Mouse (Mus musculus): ENCODE data around the gene Syt1. TPM values are rescaled to one million over a fixed set of nuclear protein-coding genes. Genes with fewer than 3 reads are reported as not detected.

The Syt1 gene
- total RNA-seq, 4 experiments from 2014 or later, result 0.07 to 0.21 (median 0.17) TPM

DNA sequence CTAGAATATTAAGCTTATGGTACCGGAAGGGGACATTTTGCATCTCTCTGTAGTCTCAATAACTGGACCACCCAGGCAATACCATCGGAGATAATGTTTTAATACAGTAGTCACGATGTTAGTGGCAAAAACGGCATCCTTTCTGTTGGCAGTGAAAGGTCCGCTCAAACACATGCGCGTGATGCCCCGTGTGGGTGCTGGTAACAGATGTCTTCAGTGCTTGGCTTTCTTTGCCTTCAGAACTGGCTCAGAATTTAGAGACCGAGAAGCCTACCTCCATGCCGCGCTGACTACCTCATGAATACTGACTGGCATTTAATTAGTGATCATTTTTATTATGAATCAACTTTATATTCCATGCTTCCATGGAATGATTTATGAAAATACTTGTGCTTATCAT lies 355.7 kb downstream of the Syt1 start:
- DNase-seq (ENCODE audit: low spot score in 2 of 2), result no peak

DNA sequence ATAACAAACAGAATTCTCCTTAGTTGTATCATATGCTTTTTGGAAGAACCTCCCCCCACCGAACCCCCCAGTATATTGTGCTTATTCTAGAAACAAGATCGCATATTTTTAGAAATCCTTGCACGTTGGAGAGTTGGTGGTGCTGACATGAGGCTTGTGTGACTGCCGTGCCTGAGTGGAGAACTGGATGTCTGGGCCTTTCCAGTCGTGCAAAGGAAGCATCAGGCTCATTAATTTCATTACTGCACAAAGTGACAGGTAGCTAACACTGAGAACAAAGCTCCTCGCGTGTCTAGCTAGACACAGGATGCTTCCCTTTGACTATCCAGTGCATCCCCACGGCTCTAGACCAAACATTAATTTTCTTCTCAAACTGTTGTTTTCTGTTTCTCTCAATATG lies 358.0 kb downstream of the Syt1 start:
- no peak for DNase-seq (ENCODE audit: low spot score in 2 of 2)

DNA sequence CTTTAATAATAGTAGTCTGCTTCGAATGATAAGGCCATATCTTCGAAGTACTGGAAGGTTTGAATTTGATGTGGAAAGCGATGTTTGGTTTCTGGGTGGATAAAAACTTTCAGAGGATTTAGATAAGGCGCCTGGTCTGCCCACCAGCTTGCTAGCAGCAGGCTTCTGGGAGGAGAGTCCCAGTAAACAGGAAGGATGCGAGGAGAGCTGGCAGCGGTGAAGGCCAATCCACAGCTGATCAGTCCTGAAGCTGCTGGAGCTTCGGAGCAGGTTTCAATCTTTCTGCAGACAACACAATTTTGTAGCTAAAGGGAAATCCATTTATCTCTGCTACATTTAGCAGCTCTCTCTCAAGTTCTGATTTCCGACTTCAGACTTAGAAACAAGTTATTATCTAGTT lies 358.7 kb downstream of the Syt1 start:
- DNase-seq (ENCODE audit: low spot score in 2 of 2), result no peak

DNA sequence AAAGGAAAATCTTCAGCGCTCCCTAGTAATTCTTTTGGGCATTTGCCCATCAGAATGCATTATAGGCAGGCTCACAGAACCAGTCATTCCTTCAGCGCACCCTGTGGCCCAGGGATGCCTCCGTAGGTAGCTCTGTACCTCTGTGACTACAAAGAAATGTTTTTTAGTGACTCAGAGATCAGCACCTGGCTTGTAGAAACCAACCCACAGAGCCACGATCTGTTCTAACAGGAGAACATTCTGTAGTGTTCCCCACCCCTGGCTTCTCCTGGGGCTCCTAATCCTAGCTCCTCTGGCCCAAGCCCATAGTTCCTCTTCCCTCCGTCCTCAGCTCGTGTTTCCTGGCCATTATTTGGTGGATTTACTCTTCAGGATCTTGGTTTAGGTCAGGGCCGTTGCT lies 361.6 kb downstream of the Syt1 start:
- no peak for DNase-seq (ENCODE audit: low spot score in 2 of 2)

DNA sequence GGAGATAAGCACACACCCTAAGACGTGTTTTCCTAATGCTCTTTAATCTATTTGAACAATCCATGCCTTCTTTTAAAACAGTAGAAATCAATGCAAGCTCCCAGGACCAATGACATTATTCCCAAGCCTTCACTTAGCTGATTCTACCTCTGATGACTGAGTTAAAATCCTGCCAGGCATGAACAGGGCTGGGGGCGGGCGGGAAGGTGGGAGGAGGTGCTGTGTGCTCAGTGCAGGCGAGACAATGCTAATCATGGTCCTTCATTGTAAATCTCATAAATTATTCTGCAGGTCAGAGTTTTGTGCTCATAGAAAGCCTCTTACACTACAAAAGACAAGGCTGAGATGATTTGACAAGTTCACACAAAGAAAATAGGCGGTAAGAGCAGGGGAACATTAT lies 366.9 kb downstream of the Syt1 start:
- no peak for DNase-seq (ENCODE audit: low spot score in 2 of 2)

DNA sequence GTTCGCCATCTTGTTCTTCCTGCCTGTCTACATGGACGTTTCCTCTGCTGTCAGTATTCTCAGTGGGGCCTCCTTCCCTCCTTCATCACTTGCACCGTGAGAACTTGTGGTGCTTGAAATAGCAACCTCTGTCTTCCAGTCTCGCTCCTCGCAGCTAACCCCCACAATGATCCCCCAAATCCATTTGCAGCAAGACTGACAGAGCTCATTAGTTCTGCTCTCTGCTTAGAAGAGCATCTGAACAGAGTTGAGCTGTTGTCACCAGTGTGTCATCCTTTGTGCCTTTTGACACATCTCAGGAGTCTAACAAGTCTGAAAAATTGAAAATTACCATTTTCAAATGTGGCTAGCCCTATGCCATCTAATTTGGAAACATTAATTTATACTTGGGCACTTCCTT lies 372.7 kb downstream of the Syt1 start:
- DNase-seq (ENCODE audit: low spot score in 2 of 2), result no peak

DNA sequence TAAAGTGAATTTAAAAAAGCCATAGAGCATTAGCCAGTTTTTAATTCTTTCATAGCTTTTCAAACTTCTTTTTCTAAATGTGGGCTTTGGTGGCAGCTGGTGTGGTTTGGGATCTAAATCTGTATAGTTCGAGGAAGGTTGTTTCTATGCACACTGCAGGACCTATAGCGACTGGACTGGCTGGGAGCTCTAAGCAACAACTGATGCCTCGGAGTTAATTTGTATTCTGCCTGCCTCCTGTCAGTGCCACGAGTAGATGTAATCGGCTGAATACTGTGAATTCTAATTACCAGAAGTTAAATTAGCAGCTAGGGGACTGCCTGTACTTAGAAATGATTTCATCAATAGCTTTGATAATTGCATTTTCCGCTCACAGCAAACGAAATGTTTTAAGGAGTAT lies 374.7 kb downstream of the Syt1 start:
- no peak for DNase-seq (ENCODE audit: low spot score in 2 of 2)

DNA sequence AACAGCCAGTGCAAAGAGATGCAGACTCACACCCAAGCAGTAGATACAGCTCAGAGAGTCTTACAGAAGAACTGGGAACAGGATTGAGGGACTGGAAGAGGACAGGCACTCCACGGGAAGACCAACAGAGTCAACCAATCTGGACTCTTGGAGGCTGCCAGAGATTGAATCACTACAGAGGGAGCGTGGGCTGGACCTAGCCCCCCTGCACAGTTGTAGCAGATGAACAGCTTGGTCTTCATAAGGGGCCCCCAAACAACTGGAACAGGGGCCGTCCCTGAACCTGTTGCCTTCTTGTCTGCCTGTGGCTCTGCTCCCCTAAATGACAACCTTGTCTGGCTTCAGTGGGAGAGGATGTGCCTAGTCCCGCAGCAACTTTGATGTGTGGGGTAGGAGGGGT lies 375.2 kb downstream of the Syt1 start:
- no peak for DNase-seq (ENCODE audit: low spot score in 2 of 2)

DNA sequence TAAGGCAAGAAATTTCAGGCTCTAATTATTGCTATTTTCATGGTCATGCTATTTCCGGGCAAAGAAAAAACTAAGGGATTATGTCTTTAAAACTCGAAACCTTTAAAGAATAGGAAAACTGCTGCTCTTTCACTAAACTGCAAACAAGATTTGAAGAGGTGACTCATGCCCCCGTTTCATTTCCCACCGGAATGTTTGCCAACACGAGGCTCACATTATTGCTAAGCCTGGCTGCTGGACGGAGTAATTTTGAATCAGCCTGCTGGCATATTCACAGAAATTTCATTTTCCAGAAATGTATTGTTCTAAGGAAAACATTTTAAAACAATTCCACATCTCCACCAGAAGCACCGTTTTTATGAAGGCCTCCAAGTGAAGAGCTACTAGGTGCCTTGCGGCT lies 379.9 kb downstream of the Syt1 start:
- DNase-seq (ENCODE audit: low spot score in 2 of 2), result no peak

DNA sequence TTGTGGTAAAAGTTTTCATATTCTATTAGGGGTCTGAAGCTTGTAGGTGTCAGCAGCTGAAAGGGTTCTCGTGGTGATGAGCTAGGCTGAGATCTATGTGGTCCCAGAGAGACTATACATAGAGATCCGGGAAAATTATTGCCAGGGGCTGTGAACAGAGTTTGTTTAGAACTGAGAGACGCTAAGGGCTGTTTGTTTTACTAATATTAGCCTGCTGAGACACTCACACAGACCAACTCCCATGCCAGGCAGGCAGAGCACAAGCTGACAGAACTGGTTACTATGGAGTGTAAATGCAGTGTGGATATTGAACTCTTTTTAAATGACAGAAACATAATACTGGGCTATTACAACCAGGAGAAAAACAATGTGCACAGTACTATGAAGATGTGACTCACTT lies 384.4 kb downstream of the Syt1 start:
- DNase-seq (ENCODE audit: low spot score in 2 of 2), result no peak

DNA sequence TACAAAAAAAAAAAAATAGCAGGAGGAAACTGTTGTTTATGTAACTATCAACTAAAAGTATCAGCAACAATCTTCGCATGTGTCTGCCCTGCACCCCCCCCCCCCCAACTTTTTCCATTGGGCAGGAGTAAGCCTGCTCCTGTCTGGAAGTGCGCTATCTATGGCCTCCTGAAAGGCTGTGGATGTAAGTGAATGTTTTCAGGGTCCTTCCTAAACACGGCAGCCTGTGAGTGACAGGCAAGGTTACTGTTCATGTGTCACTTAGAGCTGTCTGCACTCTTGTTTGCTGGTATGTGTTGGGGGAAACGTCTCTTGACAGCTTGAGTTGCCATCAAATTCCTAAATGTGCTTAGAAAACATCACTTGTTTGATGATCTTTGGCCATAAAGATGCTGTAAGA lies 387.8 kb downstream of the Syt1 start:
- no peak for DNase-seq (ENCODE audit: low spot score in 2 of 2)

DNA sequence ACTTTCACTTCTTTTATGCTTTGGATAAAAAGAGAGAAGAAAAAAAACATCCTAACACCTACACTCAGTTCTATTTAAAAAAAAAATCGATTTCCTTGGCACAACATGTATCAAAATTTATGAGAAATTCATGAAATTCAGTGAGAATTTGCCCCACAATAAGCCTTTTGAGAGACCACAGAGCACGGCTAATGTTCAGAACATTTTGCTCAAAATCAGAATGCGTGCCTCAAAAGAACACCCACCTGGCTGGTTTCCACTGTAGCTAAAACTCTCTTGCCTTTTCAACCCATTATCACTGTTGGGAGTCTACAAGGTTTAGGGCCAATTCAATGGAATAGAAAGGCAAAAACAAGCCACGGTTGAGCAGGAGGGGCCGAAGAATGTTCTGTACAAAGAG lies 390.9 kb downstream of the Syt1 start:
- DNase-seq (ENCODE audit: low spot score in 2 of 2), result no peak

DNA sequence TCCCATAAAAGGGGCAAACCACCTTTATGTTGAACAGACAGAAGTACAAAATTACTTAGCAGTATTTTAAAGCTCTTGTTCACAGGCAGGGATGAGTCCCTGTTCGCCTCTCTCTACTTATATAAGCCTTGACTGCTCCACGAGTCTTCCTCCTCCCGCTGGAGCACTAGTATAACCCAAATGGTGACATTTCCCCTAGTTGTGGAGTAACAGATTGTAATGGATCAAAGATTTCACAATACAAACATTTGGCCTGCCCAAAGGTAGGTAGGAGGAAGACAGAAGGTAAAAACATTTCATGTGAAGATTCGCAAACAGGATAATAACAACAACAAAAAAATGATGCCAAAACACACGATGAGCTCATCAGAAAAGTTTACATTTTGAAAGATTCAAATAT lies 391.6 kb downstream of the Syt1 start:
- DNase-seq (ENCODE audit: low spot score in 2 of 2), result no peak

DNA sequence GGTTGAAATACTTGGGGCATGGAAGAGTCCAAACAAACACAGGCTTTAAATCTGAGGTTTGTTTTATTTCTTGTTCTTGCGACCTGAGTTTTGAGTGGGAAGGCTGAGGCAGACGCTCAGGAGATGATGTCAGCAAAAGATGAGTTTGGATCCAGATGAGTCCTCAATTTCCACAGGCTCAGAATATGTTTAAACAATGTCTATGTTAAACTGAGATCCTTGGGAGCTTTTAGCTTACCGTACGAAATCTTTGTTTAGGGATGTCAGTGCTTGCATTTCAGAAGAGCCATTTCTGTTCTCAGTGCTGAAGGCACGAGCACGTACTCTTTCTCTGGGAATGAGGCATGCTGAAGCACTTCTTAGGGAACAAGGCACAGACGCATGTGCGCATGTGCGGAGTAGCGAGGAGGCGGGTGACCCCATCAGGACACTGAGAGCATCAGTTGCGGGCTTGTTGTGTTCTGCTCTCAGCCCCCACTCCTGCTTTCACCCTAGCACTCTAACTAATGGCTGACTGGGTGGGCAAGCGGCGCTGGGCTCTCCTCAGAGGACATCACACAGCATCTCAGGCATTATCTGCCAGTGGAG lies 400.6 kb downstream of the Syt1 start:
- DNase-seq (ENCODE audit: low spot score in 2 of 2), result no peak

DNA sequence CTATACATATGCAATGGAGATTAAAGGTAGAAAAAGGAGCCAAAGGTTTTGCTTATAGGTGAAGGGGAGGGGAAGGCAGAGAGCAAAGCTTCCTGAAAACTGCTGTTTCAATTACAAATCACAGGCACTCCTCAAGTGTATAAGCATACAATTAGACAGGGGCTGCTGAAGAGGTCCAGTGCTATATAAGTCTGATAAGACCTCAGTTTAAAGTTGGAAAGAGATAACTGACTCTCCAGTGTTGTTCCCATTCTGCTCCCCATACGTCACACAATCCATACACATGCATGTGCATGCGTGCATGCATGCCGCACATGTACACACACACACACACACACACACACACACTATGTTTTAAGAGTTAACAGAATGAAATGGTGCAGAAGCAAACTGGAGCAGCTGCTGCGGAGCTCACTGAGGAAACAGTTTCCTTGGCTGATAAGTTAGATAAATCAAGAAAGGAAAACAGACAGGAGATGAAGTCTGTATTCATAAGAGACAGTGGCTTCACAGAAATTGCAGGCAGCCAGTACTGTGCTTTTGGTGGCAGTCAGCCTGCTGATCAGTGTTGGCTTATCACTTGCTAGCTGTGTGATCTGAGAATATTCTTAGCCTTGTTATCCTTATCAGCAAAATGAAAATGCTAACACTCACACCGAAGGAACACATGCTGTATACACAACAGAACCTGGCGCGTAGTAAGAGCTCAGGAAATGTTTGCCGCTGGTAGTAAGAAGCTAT lies 408.9 kb downstream of the Syt1 start:
- no peak for DNase-seq (ENCODE audit: low spot score in 2 of 2)

DNA sequence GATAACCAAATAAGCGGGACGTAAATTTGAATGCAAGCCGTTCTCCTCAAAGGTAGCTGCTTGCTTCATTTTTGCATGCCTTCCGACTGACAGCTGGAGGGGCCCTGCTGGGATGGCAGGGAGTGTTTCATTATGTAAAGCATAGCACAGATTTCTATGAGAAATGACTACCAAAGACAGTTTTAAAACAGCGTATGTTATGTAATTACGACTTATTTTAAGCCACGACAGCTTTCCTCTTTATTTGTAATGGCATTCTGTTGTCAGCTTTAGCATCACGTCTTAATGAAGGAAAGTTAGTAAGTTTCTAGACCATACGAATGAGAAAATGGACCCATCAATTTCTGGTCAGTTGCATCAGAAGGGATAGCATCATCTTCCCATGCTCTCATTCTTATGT lies 410.1 kb downstream of the Syt1 start:
- no peak for DNase-seq (ENCODE audit: low spot score in 2 of 2)

DNA sequence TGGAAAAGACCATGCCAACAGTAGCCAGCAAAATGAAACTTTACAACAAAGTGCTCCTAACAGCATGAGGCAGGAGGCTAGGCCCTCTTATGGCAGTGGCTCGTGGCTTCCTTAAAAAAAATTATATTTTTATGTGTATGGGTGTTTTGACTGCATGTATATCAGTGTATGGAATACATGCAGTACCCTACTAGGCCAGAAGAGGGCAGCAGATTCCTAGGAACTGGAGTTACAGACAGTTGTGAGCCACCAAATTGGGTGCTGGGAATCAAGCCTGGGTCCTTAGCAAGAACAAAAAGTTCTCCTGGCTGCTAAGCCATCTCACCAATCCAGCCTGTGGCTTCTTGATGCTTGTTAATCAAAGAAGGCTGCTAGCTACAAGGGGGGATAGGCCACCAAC lies 413.4 kb downstream of the Syt1 start:
- no peak for DNase-seq (ENCODE audit: low spot score in 2 of 2)

DNA sequence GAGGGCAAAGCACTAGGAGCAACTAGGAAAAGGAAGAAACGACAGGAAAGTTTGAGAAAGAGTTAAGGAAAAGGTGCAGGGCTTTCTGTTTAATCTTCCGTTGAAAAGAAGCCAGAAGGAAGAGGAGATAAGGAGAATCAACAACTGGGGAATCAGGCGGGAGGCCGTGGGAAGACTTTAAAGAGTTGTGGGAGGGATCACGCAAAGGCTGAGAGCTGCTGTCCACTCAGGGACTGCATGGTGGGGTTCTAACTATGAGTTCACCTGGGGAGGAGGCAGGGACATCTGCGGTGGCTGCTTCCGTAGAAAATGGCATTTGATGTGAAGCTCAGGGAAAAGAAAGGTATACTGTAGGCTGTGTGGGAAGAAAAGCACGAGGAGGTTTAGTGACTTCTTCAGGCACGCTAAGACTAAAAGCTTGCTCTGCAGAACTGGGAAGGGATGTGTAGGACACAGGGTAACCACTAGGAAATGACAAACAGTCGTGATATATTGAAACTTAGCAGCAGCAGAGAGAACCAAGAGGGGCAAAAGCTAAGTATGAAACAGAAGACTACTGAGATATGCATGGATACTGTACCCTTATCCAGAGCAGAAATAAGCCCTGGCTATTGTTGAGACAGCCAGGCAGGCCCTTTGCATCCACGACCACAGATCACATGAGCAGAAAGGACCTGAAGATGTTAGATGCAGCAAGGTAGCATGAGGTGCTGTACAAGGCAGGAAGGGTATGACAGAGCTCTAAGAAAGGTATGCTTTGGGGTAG lies 414.4 kb downstream of the Syt1 start:
- no peak for DNase-seq (ENCODE audit: low spot score in 2 of 2)

DNA sequence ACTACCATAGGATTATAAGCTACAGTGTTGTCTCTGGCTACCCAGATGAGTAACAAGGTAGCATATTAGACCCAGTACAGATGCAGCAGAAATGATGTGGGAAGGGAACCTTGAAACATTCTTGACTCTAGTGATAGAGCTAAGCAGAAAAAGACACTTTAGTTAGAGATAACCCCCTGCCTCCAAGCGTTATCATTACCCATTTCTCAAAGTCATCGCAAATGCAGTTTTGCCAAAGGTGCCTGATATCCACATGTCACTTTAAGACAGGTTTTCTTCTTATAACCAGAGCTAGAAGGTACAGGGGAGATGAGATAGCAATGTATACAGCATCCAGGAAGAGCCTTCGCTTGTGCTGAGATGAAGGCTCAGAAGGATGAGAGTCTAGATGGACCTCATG lies 421.4 kb downstream of the Syt1 start:
- DNase-seq (ENCODE audit: low spot score in 2 of 2), result no peak

DNA sequence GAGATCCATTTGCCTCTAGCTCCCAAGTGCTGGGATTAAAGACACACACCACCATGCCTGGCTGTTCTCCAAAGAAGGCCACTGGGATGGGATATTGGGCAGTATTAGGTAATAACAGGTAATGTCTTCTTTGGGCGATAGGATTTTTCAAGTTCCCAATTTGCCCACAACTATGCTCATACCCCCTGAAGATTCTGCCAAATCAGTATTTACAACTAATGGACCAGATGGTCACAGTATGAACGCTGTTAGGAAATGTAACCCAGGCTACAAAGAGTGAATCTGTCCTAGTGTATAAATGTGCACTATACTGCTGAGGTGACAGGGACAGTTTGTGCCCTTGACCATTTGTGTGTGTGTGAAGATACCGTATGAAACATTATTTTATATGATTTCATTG lies 421.9 kb downstream of the Syt1 start:
- DNase-seq (ENCODE audit: low spot score in 2 of 2), result no peak

DNA sequence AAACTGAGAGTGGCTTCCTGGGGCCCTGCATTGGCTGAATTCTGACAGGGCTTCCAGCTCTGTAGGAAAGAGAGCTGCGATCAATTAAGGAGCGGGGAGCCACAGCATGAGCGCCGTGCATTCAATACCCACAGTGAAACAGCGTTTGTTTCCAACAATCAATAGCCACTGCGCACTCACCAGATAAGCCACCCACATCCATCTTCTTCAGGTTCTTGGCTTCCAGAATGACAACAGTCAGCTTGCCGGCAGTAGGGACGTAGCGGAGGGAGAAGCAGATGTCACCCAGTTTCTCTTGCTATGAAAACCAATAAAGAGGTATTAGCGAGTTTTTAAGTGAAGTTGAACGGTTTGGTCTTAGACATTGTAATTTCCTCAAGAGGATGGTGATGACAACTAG lies 427.1 kb downstream of the Syt1 start:
- DNase-seq (ENCODE audit: low spot score in 2 of 2), result no peak

DNA sequence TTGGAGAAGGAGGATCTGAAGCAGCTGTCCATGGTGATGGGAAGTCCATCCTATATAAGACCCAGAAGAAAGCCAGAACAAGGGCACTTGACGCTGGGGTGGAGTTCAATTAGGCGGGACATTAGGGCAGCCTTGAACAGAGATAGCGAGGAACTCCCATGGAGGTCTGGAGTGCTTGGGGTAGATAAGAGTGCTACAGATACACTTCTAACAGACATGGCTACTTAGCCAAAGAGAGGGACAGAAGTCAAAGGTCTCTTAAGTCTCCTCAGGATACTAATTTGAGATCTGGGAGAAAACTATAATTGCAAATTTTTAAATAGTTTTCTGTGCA lies 428.4 kb downstream of the Syt1 start:
- DNase-seq (ENCODE audit: low spot score in 2 of 2), result no peak
